Mouse (Mus musculus): ENCODE measurements around the gene Uqcrq. TPM values are rescaled to one million over a fixed set of nuclear protein-coding genes. Genes with fewer than 3 reads are reported as not detected.

Uqcrq gene
- polyA plus RNA-seq, 1 experiment from 2014 or later = 1,231 TPM

GRCm38 (mm10) chr11:53445562-53445961 is 14.9 kb upstream of the Uqcrq start:
- DNase-seq (ENCODE audit: low spot score) = no peak
- TF ChIP-seq CTCF (IDR thresholded peaks at IDR 0.05; ENCODE audit: low read depth) = no peak
- Histone ChIP-seq H3K9ac (ENCODE audit: low read depth, low read length) (no peak overlapping the region), H3K36me3 (ENCODE audit: insufficient read depth, low read length) (no peaks in the 10 kb centered on the region), H3K9me3 (replicated peaks; ENCODE audit: low read length) (no peaks in the 10 kb centered on the region), H3K4me1 (replicated peaks; ENCODE audit: insufficient read depth, low read length) (no peaks in the 10 kb centered on the region), H3K27ac (no peak overlapping the region), H3K4me2 (ENCODE audit: low read length) (no peak overlapping the region), H3K4me3 (replicated peaks; ENCODE audit: low read depth, low read length) (no peak overlapping the region), H3K27me3 (ENCODE audit: insufficient read depth, low read length) (no peaks in the 10 kb centered on the region)
- 63% methylated on average over 13 of the region's 13 CpGs for whole genome bisulfite sequencing
- ATAC-seq (replicated peaks; ENCODE audit: low FRiP score, low read depth) = no peak

- no peak overlapping the region for H3K9ac ChIP-seq (ENCODE audit: low read depth, low read length)
- H3K4me2 ChIP-seq (ENCODE audit: low read length) = no peak overlapping the region
- 35% methylated on average over 6 of the region's 6 CpGs for WGBS
- H3K4me3 ChIP-seq (replicated peaks; ENCODE audit: low read depth, low read length) = no peak overlapping the region
- H3K27ac ChIP-seq = no peak overlapping the region
- no peaks in the 10 kb centered on the region for H3K27me3 ChIP-seq (ENCODE audit: insufficient read depth, low read length)
- DNase-seq (ENCODE audit: low spot score) (no peak), ATAC-seq (replicated peaks; ENCODE audit: low FRiP score, low read depth) (no peak)
- H3K9me3 ChIP-seq (replicated peaks; ENCODE audit: low read length) = no peaks in the 10 kb centered on the region
- H3K4me1 ChIP-seq (replicated peaks; ENCODE audit: insufficient read depth, low read length) = no peaks in the 10 kb centered on the region
- TF ChIP-seq CTCF (IDR thresholded peaks at IDR 0.05; ENCODE audit: low read depth) = peak; percentile 78
- no peaks in the 10 kb centered on the region for H3K36me3 ChIP-seq (ENCODE audit: insufficient read depth, low read length)
Observed at GRCm38 (mm10) chr11:53443861-53444260, 13.2 kb upstream of the Uqcrq start.

- Histone ChIP-seq H3K27me3 (ENCODE audit: insufficient read depth, low read length) (no peaks in the 10 kb centered on the region), H3K4me2 (ENCODE audit: low read length) (no peak overlapping the region), H3K36me3 (ENCODE audit: insufficient read depth, low read length) (no peaks in the 10 kb centered on the region), H3K4me1 (replicated peaks; ENCODE audit: insufficient read depth, low read length) (no peaks in the 10 kb centered on the region), H3K4me3 (replicated peaks; ENCODE audit: low read depth, low read length) (no peak overlapping the region), H3K9me3 (replicated peaks; ENCODE audit: low read length) (no peaks in the 10 kb centered on the region), H3K9ac (ENCODE audit: low read depth, low read length) (no peak overlapping the region), H3K27ac (no peak overlapping the region)
- no peak for TF ChIP-seq CTCF (IDR thresholded peaks at IDR 0.05; ENCODE audit: low read depth)
- WGBS = 22% methylated on average over 12 of the region's 12 CpGs
- ATAC-seq (replicated peaks; ENCODE audit: low FRiP score, low read depth) = no peak
- peak; percentile 37 for DNase-seq (ENCODE audit: low spot score)
Observed at GRCm38 (mm10) chr11:53441921-53442320, 11.3 kb upstream of the Uqcrq start.

GRCm38 (mm10) chr11:53436338-53436737 is 5.7 kb upstream of the Uqcrq start:
- no peak for ATAC-seq (replicated peaks; ENCODE audit: low FRiP score, low read depth)
- no peak for DNase-seq (ENCODE audit: low spot score)
- Histone ChIP-seq H3K4me2 (ENCODE audit: low read length) (no peak overlapping the region), H3K4me3 (replicated peaks; ENCODE audit: low read depth, low read length) (no peak overlapping the region), H3K4me1 (replicated peaks; ENCODE audit: insufficient read depth, low read length) (no peaks in the 10 kb centered on the region; the same call in 1 of the 2 replicates), H3K36me3 (ENCODE audit: insufficient read depth, low read length) (no peaks in the 10 kb centered on the region), H3K27me3 (ENCODE audit: insufficient read depth, low read length) (no peaks in the 10 kb centered on the region), H3K9me3 (replicated peaks; ENCODE audit: low read length) (no peaks in the 10 kb centered on the region), H3K9ac (ENCODE audit: low read depth, low read length) (no peak overlapping the region), H3K27ac (no peak overlapping the region)
- no peak for TF ChIP-seq CTCF (IDR thresholded peaks at IDR 0.05; ENCODE audit: low read depth)
- WGBS = 84% methylated on average over 6 of the region's 6 CpGs

GRCm38 (mm10) chr11:53435504-53435903 is 4.9 kb upstream of the Uqcrq start:
- ATAC-seq (replicated peaks; ENCODE audit: low FRiP score, low read depth) (no peak), DNase-seq (ENCODE audit: low spot score) (no peak)
- no peaks in the 10 kb centered on the region for H3K36me3 ChIP-seq (ENCODE audit: insufficient read depth, low read length)
- 80% methylated on average over 8 of the region's 8 CpGs for WGBS
- no peak overlapping the region for H3K4me3 ChIP-seq (replicated peaks; ENCODE audit: low read depth, low read length)
- no peaks in the 10 kb centered on the region; the same call in 1 of the 2 replicates for H3K4me1 ChIP-seq (replicated peaks; ENCODE audit: insufficient read depth, low read length)
- no peak overlapping the region for H3K4me2 ChIP-seq (ENCODE audit: low read length)
- no peak overlapping the region for H3K9ac ChIP-seq (ENCODE audit: low read depth, low read length)
- no peaks in the 10 kb centered on the region for H3K27me3 ChIP-seq (ENCODE audit: insufficient read depth, low read length)
- TF ChIP-seq CTCF (IDR thresholded peaks at IDR 0.05; ENCODE audit: low read depth) = no peak
- H3K9me3 ChIP-seq (replicated peaks; ENCODE audit: low read length) = no peaks in the 10 kb centered on the region
- no peak overlapping the region for H3K27ac ChIP-seq

GRCm38 (mm10) chr11:53433057-53433456 is 2.4 kb upstream of the Uqcrq start:
- H3K4me3 ChIP-seq (replicated peaks; ENCODE audit: low read depth, low read length) = no peak overlapping the region
- ATAC-seq (replicated peaks; ENCODE audit: low FRiP score, low read depth) (no peak), DNase-seq (ENCODE audit: low spot score) (no peak)
- no peaks in the 10 kb centered on the region for H3K27me3 ChIP-seq (ENCODE audit: insufficient read depth, low read length)
- H3K36me3 ChIP-seq (ENCODE audit: insufficient read depth, low read length) = 0 out of 2 replicates have a peak, but pooled peaks cover 4% of the 10 kb centered on the region
- WGBS = 59% methylated on average over 6 of the region's 6 CpGs
- no peaks in the 10 kb centered on the region for H3K9me3 ChIP-seq (replicated peaks; ENCODE audit: low read length)
- no peak overlapping the region for H3K4me2 ChIP-seq (ENCODE audit: low read length)
- H3K9ac ChIP-seq (ENCODE audit: low read depth, low read length) = no peak overlapping the region
- no peak overlapping the region for H3K27ac ChIP-seq
- TF ChIP-seq CTCF (IDR thresholded peaks at IDR 0.05; ENCODE audit: low read depth) = no peak
- H3K4me1 ChIP-seq (replicated peaks; ENCODE audit: insufficient read depth, low read length) = peaks cover 7% of the 10 kb centered on the region

Measured in kidney, postnatal 0 days (tissue).